Mouse (Mus musculus): ENCODE results near the gene Tns4. TPM values are rescaled to one million over a fixed set of nuclear protein-coding genes. Genes with fewer than 3 reads are reported as not detected.
A peak's percentile ranks its signal among the peaks of the same experiment; 100 is the strongest.

Gene Tns4
- total RNA-seq, 2 experiments from 2014 or later: not detected

- intact Hi-C loops (cut with DNase I): no loop called here
- no peak for DNase-seq
Observed at GRCm38 (mm10) chr11:99095759-99096158, 6.7 kb upstream of the Tns4 start.

- intact Hi-C loops (cut with DNase I): no loop called here
- no peak for DNase-seq
Observed at GRCm38 (mm10) chr11:99094911-99095676, 6.0 kb upstream of the Tns4 start.

- DNase-seq: no peak
- intact Hi-C loops (cut with DNase I): no loop called here
Observed at GRCm38 (mm10) chr11:99093740-99094139, 4.6 kb upstream of the Tns4 start.

- DNase-seq: no peak
- intact Hi-C loops (cut with DNase I): no loop called here
Observed at GRCm38 (mm10) chr11:99091666-99092065, 2.6 kb upstream of the Tns4 start.

GRCm38 (mm10) chr11:99090391-99090790, 1.3 kb upstream of the Tns4 start:
- no peak for DNase-seq
- intact Hi-C loops (cut with DNase I): no loop called here

- intact Hi-C loops (cut with DNase I): no loop called here
- no peak for DNase-seq
Observed at GRCm38 (mm10) chr11:99088486-99088885, 620 bp downstream of the Tns4 start.

GRCm38 (mm10) chr11:99084366-99084765, 4.7 kb downstream of the Tns4 start:
- no peak for DNase-seq
- intact Hi-C loops (cut with DNase I): no loop called here

- DNase-seq: no peak
- intact Hi-C loops (cut with DNase I): no loop called here
Observed at GRCm38 (mm10) chr11:99083516-99083915, 5.6 kb downstream of the Tns4 start.

- intact Hi-C loops (cut with DNase I): no loop called here
- DNase-seq: peak; percentile 37
Observed at GRCm38 (mm10) chr11:99082098-99082497, 7.0 kb downstream of the Tns4 start.

GRCm38 (mm10) chr11:99081566-99081965, 7.5 kb downstream of the Tns4 start:
- DNase-seq: no peak
- intact Hi-C loops (cut with DNase I): no loop called here

- no peak for DNase-seq
- intact Hi-C loops (cut with DNase I): no loop called here
Observed at GRCm38 (mm10) chr11:99080902-99081543, 8.1 kb downstream of the Tns4 start.

GRCm38 (mm10) chr11:99077869-99078268, 11.2 kb downstream of the Tns4 start:
- intact Hi-C loops (cut with DNase I): no loop called here

GRCm38 (mm10) chr11:99076744-99077319, 12.3 kb downstream of the Tns4 start:
- intact Hi-C loops (cut with DNase I): no loop called here
- no peak for DNase-seq

More at GRCm38 (mm10) chr11:99077869-99078268, 11.2 kb downstream of the Tns4 start:
- DNase-seq: no peak

GRCm38 (mm10) chr11:99073781-99074180, 15.3 kb downstream of the Tns4 start:
- no peak for DNase-seq
- intact Hi-C loops (cut with DNase I): no loop called here

GRCm38 (mm10) chr11:99071866-99072265, 17.2 kb downstream of the Tns4 start:
- intact Hi-C loops (cut with DNase I): no loop called here

GRCm38 (mm10) chr11:99068455-99068854, 20.7 kb downstream of the Tns4 start:
- DNase-seq: no peak
- intact Hi-C loops (cut with DNase I): no loop called here

More at GRCm38 (mm10) chr11:99071866-99072265, 17.2 kb downstream of the Tns4 start:
- no peak for DNase-seq

- intact Hi-C loops (cut with DNase I): no loop called here
Observed at GRCm38 (mm10) chr11:99067591-99067990, 21.5 kb downstream of the Tns4 start.

GRCm38 (mm10) chr11:99065979-99066378, 23.1 kb downstream of the Tns4 start:
- intact Hi-C loops (cut with DNase I): no loop called here
- peak; percentile 79 for DNase-seq

More at GRCm38 (mm10) chr11:99067591-99067990, 21.5 kb downstream of the Tns4 start:
- no peak for DNase-seq

- no peak for DNase-seq
- intact Hi-C loops (cut with DNase I): no loop called here
Observed at GRCm38 (mm10) chr11:99065353-99065752, 23.8 kb downstream of the Tns4 start.

GRCm38 (mm10) chr11:99063406-99064131, 25.5 kb downstream of the Tns4 start:
- no peak for DNase-seq
- intact Hi-C loops (cut with DNase I): no loop called here

GRCm38 (mm10) chr11:99062661-99063060, 26.4 kb downstream of the Tns4 start:
- DNase-seq: no peak

More at GRCm38 (mm10) chr11:99062661-99063060, 26.4 kb downstream of the Tns4 start:
- intact Hi-C loops (cut with DNase I): no loop called here

Data from left cerebral cortex, postnatal 4 days (tissue).